Mouse (Mus musculus): Measurements from ENCODE around the gene Wwc2. TPM values are rescaled to one million over a fixed set of nuclear protein-coding genes. Genes with fewer than 3 reads are reported as not detected.

Gene Wwc2
- total RNA-seq, 2 experiments from 2014 or later: 47.4 to 47.9 TPM

- DNase-seq: no peak
Observed at GRCm38 (mm10) chr8:47939217-47939616, 51.5 kb downstream of the Wwc2 start.

GRCm38 (mm10) chr8:47936386-47936785 lies 54.3 kb downstream of the Wwc2 start:
- DNase-seq: no peak

GRCm38 (mm10) chr8:47935461-47935860 lies 55.3 kb downstream of the Wwc2 start:
- no peak for DNase-seq

- DNase-seq: peak; percentile 3
Observed at GRCm38 (mm10) chr8:47933087-47933486, 57.6 kb downstream of the Wwc2 start.

GRCm38 (mm10) chr8:47932028-47932790 lies 58.5 kb downstream of the Wwc2 start:
- DNase-seq: peak; percentile 49

GRCm38 (mm10) chr8:47931371-47931770 lies 59.4 kb downstream of the Wwc2 start:
- DNase-seq: no peak

- peak; percentile 3 for DNase-seq
Observed at GRCm38 (mm10) chr8:47929615-47930014, 61.1 kb downstream of the Wwc2 start.

GRCm38 (mm10) chr8:47928604-47929185 lies 62.0 kb downstream of the Wwc2 start:
- DNase-seq: peak; percentile 3

GRCm38 (mm10) chr8:47924921-47925320 lies 65.8 kb downstream of the Wwc2 start:
- peak; percentile 3 for DNase-seq

- no peak for DNase-seq
Observed at GRCm38 (mm10) chr8:47922816-47923215, 67.9 kb downstream of the Wwc2 start.

GRCm38 (mm10) chr8:47922011-47922410 lies 68.7 kb downstream of the Wwc2 start:
- DNase-seq: no peak

GRCm38 (mm10) chr8:47920575-47921144 lies 70.1 kb downstream of the Wwc2 start:
- DNase-seq: peak; percentile 4

GRCm38 (mm10) chr8:47917060-47918035 lies 73.4 kb downstream of the Wwc2 start:
- peak; percentile 7 for DNase-seq

GRCm38 (mm10) chr8:47915521-47915920 lies 75.2 kb downstream of the Wwc2 start:
- DNase-seq: peak; percentile 5

- DNase-seq: peak; percentile 3
Observed at GRCm38 (mm10) chr8:47914946-47915345, 75.8 kb downstream of the Wwc2 start.

GRCm38 (mm10) chr8:47914161-47914560 lies 76.6 kb downstream of the Wwc2 start:
- DNase-seq: no peak

- no peak for DNase-seq
Observed at GRCm38 (mm10) chr8:47913621-47914020, 77.1 kb downstream of the Wwc2 start.

GRCm38 (mm10) chr8:47909681-47910080 lies 81.0 kb downstream of the Wwc2 start:
- DNase-seq: no peak

GRCm38 (mm10) chr8:47907056-47907455 lies 83.7 kb downstream of the Wwc2 start:
- no peak for DNase-seq

- DNase-seq: no peak
Observed at GRCm38 (mm10) chr8:47906142-47906541, 84.6 kb downstream of the Wwc2 start.

- DNase-seq: no peak
Observed at GRCm38 (mm10) chr8:47905256-47905655, 85.5 kb downstream of the Wwc2 start.

- DNase-seq: peak; percentile 26
Observed at GRCm38 (mm10) chr8:47904004-47904403, 86.7 kb downstream of the Wwc2 start.

- DNase-seq: no peak
Observed at GRCm38 (mm10) chr8:47902704-47903103, 88.0 kb downstream of the Wwc2 start.
